Mouse (Mus musculus): Measurements from ENCODE around the gene Bhlhb9. TPM values are rescaled to one million over a fixed set of nuclear protein-coding genes. Genes with fewer than 3 reads are reported as not detected.
A peak's percentile ranks its signal among the peaks of the same experiment; 100 is the strongest.

Gene Bhlhb9
- polyA plus RNA-seq, 2 experiments: 5.8 to 8.7 TPM

DNA sequence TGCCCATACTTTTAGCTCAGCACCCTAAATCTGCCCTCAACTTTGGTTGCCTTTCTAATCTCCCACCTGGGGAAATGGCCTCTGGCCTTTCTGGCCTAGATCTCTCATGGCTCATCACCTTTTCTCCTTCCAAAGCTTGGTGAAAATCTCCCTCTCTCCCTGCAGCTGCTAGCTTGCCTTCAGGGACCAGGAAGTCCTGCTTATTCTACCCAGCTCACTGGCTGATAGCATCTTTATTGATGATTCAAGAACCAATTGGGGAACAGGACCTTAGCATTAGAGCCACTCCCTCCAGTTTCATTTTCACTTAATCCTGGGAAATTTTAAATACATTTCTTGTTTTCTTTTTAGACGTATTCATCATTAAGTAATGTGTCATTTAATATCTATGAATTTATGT lies 79.3 kb downstream of the Bhlhb9 start:
- Histone ChIP-seq H3K27me3 (ENCODE audit: control insufficient read depth, insufficient read depth, low read length) (no peaks in the 10 kb centered on the region), H3K4me2 (ENCODE audit: low read depth) (no peak overlapping the region), H3K36me3 (replicated peaks; ENCODE audit: control insufficient read depth, insufficient read depth, low read depth) (no peaks in the 10 kb centered on the region), H3K4me1 (replicated peaks; ENCODE audit: control insufficient read depth in 2 of 2, insufficient read depth in 2 of 2, low read length in 1 of 2) (no peaks in the 10 kb centered on the region), H3K9me3 (ENCODE audit: control insufficient read depth, low read length) (no peaks in the 10 kb centered on the region), H3K27ac (no peak overlapping the region), H3K9ac (replicated peaks) (no peak overlapping the region), H3K4me3 (ENCODE audit: insufficient read depth in 1 of 2, low read depth in 2 of 2, low read length in 2 of 2) (no peak overlapping the region)
- no peak for ATAC-seq (ENCODE audit: insufficient read depth)
- WGBS (ENCODE audit: insufficient replicate concordance): 59% methylated on average over 1 of the region's 1 CpGs
- no peak for DNase-seq (ENCODE audit: low read depth in 3 of 3, low spot score in 3 of 3)
- TF ChIP-seq EP300 (IDR thresholded peaks at IDR 0.05; ENCODE audit: low read depth) (no peak), CTCF (IDR thresholded peaks at IDR 0.05; ENCODE audit: low read depth) (no peak)

DNA sequence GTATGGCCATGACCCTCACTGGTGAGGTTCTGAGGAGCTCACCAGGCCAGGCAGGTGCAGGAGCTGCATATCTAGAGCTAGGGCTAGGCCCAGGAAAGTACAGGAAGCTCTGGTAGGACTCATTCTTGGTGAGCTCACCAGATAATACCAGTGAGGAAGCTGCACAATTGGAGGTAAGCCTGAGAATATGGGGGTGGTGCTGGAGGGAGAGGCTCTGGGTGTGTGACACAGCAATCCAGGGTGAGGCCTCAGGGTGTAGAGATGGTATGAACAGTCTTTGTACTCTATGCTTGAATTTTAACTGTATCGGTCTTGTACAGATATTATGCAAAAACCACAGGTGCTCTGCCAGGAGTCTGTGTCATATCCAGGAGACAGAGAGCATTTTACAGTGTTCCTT lies 82.2 kb downstream of the Bhlhb9 start:
- ATAC-seq (ENCODE audit: insufficient read depth) (no peak), DNase-seq (ENCODE audit: low read depth in 3 of 3, low spot score in 3 of 3) (no peak)
- Histone ChIP-seq H3K4me2 (ENCODE audit: low read depth) (no peak overlapping the region), H3K4me1 (replicated peaks; ENCODE audit: control insufficient read depth in 2 of 2, insufficient read depth in 2 of 2, low read length in 1 of 2) (no peaks in the 10 kb centered on the region), H3K9ac (replicated peaks) (no peak overlapping the region), H3K27ac (no peak overlapping the region), H3K9me3 (ENCODE audit: control insufficient read depth, low read length) (no peaks in the 10 kb centered on the region), H3K36me3 (replicated peaks; ENCODE audit: control insufficient read depth, insufficient read depth, low read depth) (no peaks in the 10 kb centered on the region), H3K27me3 (ENCODE audit: control insufficient read depth, insufficient read depth, low read length) (no peaks in the 10 kb centered on the region), H3K4me3 (ENCODE audit: insufficient read depth in 1 of 2, low read depth in 2 of 2, low read length in 2 of 2) (no peak overlapping the region)
- 58% methylated on average over 1 of the region's 1 CpGs for WGBS (ENCODE audit: insufficient replicate concordance)
- TF ChIP-seq CTCF (IDR thresholded peaks at IDR 0.05; ENCODE audit: low read depth): no peak
- no peak for TF ChIP-seq EP300 (IDR thresholded peaks at IDR 0.05; ENCODE audit: low read depth)

- 0 out of 2 replicates have a peak, but pooled peaks have one; percentile 15 for TF ChIP-seq CTCF (IDR thresholded peaks at IDR 0.05; ENCODE audit: low read depth)
- TF ChIP-seq EP300 (IDR thresholded peaks at IDR 0.05; ENCODE audit: low read depth): no peak
- H3K27me3 ChIP-seq (ENCODE audit: control insufficient read depth, insufficient read depth, low read length): no peaks in the 10 kb centered on the region
- H3K27ac ChIP-seq: no peak overlapping the region
- no peaks in the 10 kb centered on the region for H3K36me3 ChIP-seq (replicated peaks; ENCODE audit: control insufficient read depth, insufficient read depth, low read depth)
- H3K9me3 ChIP-seq (ENCODE audit: control insufficient read depth, low read length): no peaks in the 10 kb centered on the region
- peak overlapping the region; percentile 54 to 65 for H3K4me3 ChIP-seq (ENCODE audit: insufficient read depth in 1 of 2, low read depth in 2 of 2, low read length in 2 of 2)
- H3K9ac ChIP-seq (replicated peaks): peak overlapping the region; percentile 61
- H3K4me2 ChIP-seq (ENCODE audit: low read depth): peak overlapping the region; percentile 67
- DNase-seq (ENCODE audit: low read depth in 3 of 3, low spot score in 3 of 3): peak; percentile 15 to 26 (median 23)
- ATAC-seq (ENCODE audit: insufficient read depth): peak; percentile 89
- WGBS (ENCODE audit: insufficient replicate concordance): 9% methylated on average over 41 of the region's 41 CpGs
- H3K4me1 ChIP-seq (replicated peaks; ENCODE audit: control insufficient read depth in 2 of 2, insufficient read depth in 2 of 2, low read length in 1 of 2): no peaks in the 10 kb centered on the region
Measured at GRCm38 (mm10) chrX:135885411-135886233, 88.2 kb downstream of the Bhlhb9 start.

- H3K9ac ChIP-seq (replicated peaks): peak overlapping the region; percentile 61
- TF ChIP-seq EP300 (IDR thresholded peaks at IDR 0.05; ENCODE audit: low read depth) (no peak), CTCF (IDR thresholded peaks at IDR 0.05; ENCODE audit: low read depth) (no peak)
- no peaks in the 10 kb centered on the region for H3K36me3 ChIP-seq (replicated peaks; ENCODE audit: control insufficient read depth, insufficient read depth, low read depth)
- H3K4me2 ChIP-seq (ENCODE audit: low read depth): peak overlapping the region; percentile 67
- no peak overlapping the region for H3K27ac ChIP-seq
- no peaks in the 10 kb centered on the region for H3K9me3 ChIP-seq (ENCODE audit: control insufficient read depth, low read length)
- H3K4me1 ChIP-seq (replicated peaks; ENCODE audit: control insufficient read depth in 2 of 2, insufficient read depth in 2 of 2, low read length in 1 of 2): no peaks in the 10 kb centered on the region
- H3K27me3 ChIP-seq (ENCODE audit: control insufficient read depth, insufficient read depth, low read length): no peaks in the 10 kb centered on the region
- peak; percentile 46; the same call in 1 of the 2 replicates for ATAC-seq (ENCODE audit: insufficient read depth)
- no peak for DNase-seq (ENCODE audit: low read depth in 3 of 3, low spot score in 3 of 3)
- H3K4me3 ChIP-seq (ENCODE audit: insufficient read depth in 1 of 2, low read depth in 2 of 2, low read length in 2 of 2): peak overlapping the region; percentile 54 to 65
- 17% methylated on average over 11 of the region's 11 CpGs for WGBS (ENCODE audit: insufficient replicate concordance)
Measured at GRCm38 (mm10) chrX:135886234-135886585, 88.8 kb downstream of the Bhlhb9 start.

DNA sequence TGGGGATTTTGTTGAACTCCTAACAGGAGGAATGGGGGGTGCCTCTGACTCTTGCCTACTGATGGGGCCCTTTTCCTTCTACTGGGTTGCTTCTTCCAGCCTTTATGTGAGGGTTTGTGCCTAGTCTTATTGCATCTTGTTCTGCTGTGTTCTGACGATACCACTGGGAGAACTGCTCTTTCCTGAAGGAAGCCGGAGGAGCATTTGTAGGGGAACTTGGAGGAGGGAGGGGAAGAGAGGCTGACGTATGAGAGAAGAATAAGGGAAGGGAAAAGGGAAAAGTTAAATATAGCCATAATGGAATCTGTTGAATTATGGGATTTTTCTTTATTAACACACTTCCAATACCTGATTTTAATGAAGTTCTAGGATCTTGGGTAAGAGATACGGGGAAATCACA lies 119.2 kb downstream of the Bhlhb9 start:
- DNase-seq (ENCODE audit: low read depth in 3 of 3, low spot score in 3 of 3) (no peak), ATAC-seq (ENCODE audit: insufficient read depth) (no peak)
- no peaks in the 10 kb centered on the region for H3K36me3 ChIP-seq (replicated peaks; ENCODE audit: control insufficient read depth, insufficient read depth, low read depth)
- H3K4me3 ChIP-seq (ENCODE audit: insufficient read depth in 1 of 2, low read depth in 2 of 2, low read length in 2 of 2): no peak overlapping the region
- TF ChIP-seq EP300 (IDR thresholded peaks at IDR 0.05; ENCODE audit: low read depth) (no peak), CTCF (IDR thresholded peaks at IDR 0.05; ENCODE audit: low read depth) (no peak)
- no peaks in the 10 kb centered on the region for H3K9me3 ChIP-seq (ENCODE audit: control insufficient read depth, low read length)
- no peak overlapping the region for H3K9ac ChIP-seq (replicated peaks)
- 71% methylated on average over 4 of the region's 4 CpGs for WGBS (ENCODE audit: insufficient replicate concordance)
- no peaks in the 10 kb centered on the region for H3K4me1 ChIP-seq (replicated peaks; ENCODE audit: control insufficient read depth in 2 of 2, insufficient read depth in 2 of 2, low read length in 1 of 2)
- no peak overlapping the region for H3K4me2 ChIP-seq (ENCODE audit: low read depth)
- H3K27me3 ChIP-seq (ENCODE audit: control insufficient read depth, insufficient read depth, low read length): no peaks in the 10 kb centered on the region
- H3K27ac ChIP-seq: no peak overlapping the region

Data from liver, embryonic 14.5 days (tissue).